Mouse (Mus musculus) erythroblast, embryonic 14.5 days (primary cell): Measurements from ENCODE around the gene B4galt5.

Source experiments
- GATA1 ChIP-seq: IDR thresholded peaks from 2 replicates; pipeline ENCODE4 v1.6.1; 2012; ENCODE audit warnings: low read length, inconsistent platforms, mixed read lengths
- TAL1 ChIP-seq: IDR thresholded peaks from 3 replicates; pipeline ENCODE4 v1.6.1; 2012; ENCODE audit warnings: low read length, inconsistent platforms, mixed read lengths

GRCm38 (mm10) chr2:167330581-167330980 lies 18.4 kb downstream of the B4galt5 start:
- TF ChIP-seq GATA1 = no peak
- no peak for TF ChIP-seq TAL1
